Comparison of ENCODE assay signal across 10 mouse cellular contexts in genomic region chr12:108605521-108606281, GRCm38 (mm10). TPM values are rescaled to one million over a fixed set of nuclear protein-coding genes. Genes with fewer than 3 reads are reported as not detected.
DNase-seq lines count a peak whose midpoint lies in the region; ATAC-seq and TF ChIP-seq lines count a peak whose summit lies in the region.
"Had no signal": no experiment of that assay in that cellular context is flagged by ENCODE, and none has a peak within 500 bp of the region (broad histone marks: within the 10 kb centered on the region; RNA-seq: fewer than 3 reads in every experiment).

No protein-coding gene starts in this region.

- H3K27me3 ChIP-seq in limb, embryonic 14.5 days (ENCODE audit: control insufficient read depth, insufficient read depth, low read length), result no peaks in the 10 kb centered on the region

- H3K36me3 ChIP-seq in limb, embryonic 14.5 days (ENCODE audit: control insufficient read depth, insufficient read depth, low read length), result no peaks in the 10 kb centered on the region

- TF ChIP-seq POLR2A in limb, embryonic 14.5 days (IDR thresholded peaks at IDR 0.05; ENCODE audit: borderline replicate concordance, extremely low read depth, insufficient read depth, insufficient read length), result no peak

- H3K9me3 ChIP-seq in limb, embryonic 14.5 days (ENCODE audit: control insufficient read depth, low read length), result no peaks in the 10 kb centered on the region
- H3K9me3 ChIP-seq: megakaryocyte, embryonic 14.5 days had no signal

- no peak overlapping the region for H3K4me3 ChIP-seq in limb, embryonic 14.5 days (replicated peaks; ENCODE audit: low read length)

- peaks cover 6% of the 10 kb centered on the region; the same call in 1 of the 2 replicates for H3K4me1 ChIP-seq in limb, embryonic 14.5 days (ENCODE audit: control insufficient read depth, insufficient read depth, low read length)

- no peak overlapping the region for H3K27ac ChIP-seq in limb, embryonic 14.5 days (replicated peaks; ENCODE audit: low read depth, low read length)

- no peak overlapping the region for H3K4me2 ChIP-seq in limb, embryonic 14.5 days (replicated peaks; ENCODE audit: low read depth, low read length, severe bottlenecking)

- WGBS in limb, embryonic 14.5 days, result 60% methylated on average over 12 of the region's 12 CpGs

- ATAC-seq in limb, embryonic 14.5 days (ENCODE audit: low FRiP score, low read depth), result no peak

- peak overlapping the region; percentile 3; the same call in 1 of the 2 replicates for H3K9ac ChIP-seq in limb, embryonic 14.5 days (ENCODE audit: low read depth, low read length, severe bottlenecking)

- peak; percentile 5 for DNase-seq in layer of hippocampus, adult 11-12 months (ENCODE audit: low spot score)
- DNase-seq in layer of hippocampus, postnatal 36 days, result no peak
- peak; percentile 21 to 71 for DNase-seq in frontal cortex, adult 2 months (ENCODE audit: extremely low spot score in 1 of 2, low spot score in 1 of 2)
- no peak for DNase-seq in limb, embryonic 14.5 days (ENCODE audit: low spot score)
- DNase-seq in right cerebral cortex, postnatal 36 days (ENCODE audit: low spot score in 2 of 2), result peak; percentile 14 to 40
- no peak for DNase-seq in urinary bladder, postnatal 25 days (ENCODE audit: low spot score)
- no peak for DNase-seq in urinary bladder, postnatal 4 days (ENCODE audit: low spot score in 2 of 2)
- no peak for DNase-seq in ovary, postnatal 10 days (ENCODE audit: low spot score)
- DNase-seq: kidney, adult 18-20 months had no signal

RNA-seq across cellular contexts. Expression of gene Evl, which starts 51.2 kb away (rescaled TPM):
- 100 to 1,000 TPM; 191 TPM for total RNA-seq in layer of hippocampus, postnatal 36 days (2021)
- 222 and 224 TPM in 2 replicates for polyA plus RNA-seq in frontal cortex, adult 2 months (2012; rRNA removed)
- polyA plus RNA-seq in limb, embryonic 14.5 days (2012; rRNA removed), result 181 and 192 TPM in 2 replicates
- polyA plus RNA-seq in limb, embryonic 14.5 days (2014; fragmentation: Nextera tagmentation; extraction: Ambion mirVana), result 82.3 and 93.2 TPM in 2 replicates

Comparison
In these comparisons a context has a peak if more than half of its experiments do, and no peak if none do; other contexts are left out.
1. DNase-seq: peak in layer of hippocampus, adult 11-12 months (single experiment), frontal cortex, adult 2 months (2 of 2) and right cerebral cortex, postnatal 36 days (2 of 2); none in layer of hippocampus, postnatal 36 days (0 of 2), limb, embryonic 14.5 days (single experiment), urinary bladder, postnatal 25 days (single experiment), urinary bladder, postnatal 4 days (0 of 2) and ovary, postnatal 10 days (single experiment).